Mouse (Mus musculus) heart, adult 2 months (tissue): Measurements from ENCODE around the gene Gnb1l.

Source experiments
- CTCF ChIP-seq: fragments of 200-600 bp; IDR thresholded peaks from 2 replicates; pipeline ENCODE4 v1.8.1; 2022; ENCODE audit warnings: antibody characterized with exemption, mild to moderate bottlenecking, moderate library complexity
- EP300 ChIP-seq: fragments of 200-500 bp; IDR thresholded peaks from 2 replicates; pipeline ENCODE4 v1.6.1; 2011; ENCODE audit warnings: low read depth, low read length, control low read depth; ENCODE audit not compliant: insufficient read depth

DNA sequence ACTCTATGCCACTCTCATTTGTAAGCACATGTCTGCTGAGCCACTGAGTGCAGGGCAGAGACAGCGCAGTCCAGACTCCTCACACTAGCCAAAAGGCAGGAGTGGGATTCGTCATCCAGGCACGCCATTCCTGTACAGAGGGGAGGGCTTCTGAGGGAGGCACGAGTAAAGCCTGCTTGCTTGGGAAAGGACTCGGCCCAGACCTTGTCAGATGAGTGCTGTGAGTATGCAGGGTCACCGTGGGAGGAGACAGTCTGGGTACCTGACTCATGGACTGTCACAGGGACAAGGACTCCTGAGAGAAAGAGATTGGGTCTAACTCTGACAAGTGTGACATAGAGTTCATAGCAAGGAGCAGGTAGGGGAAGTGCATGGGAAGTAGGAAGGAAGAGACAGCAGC lies 40.8 kb downstream of the Gnb1l start:
- no peak for TF ChIP-seq EP300
- TF ChIP-seq CTCF: no peak
